Mouse (Mus musculus) adrenal gland, adult 8-10 months (tissue): ENCODE measurements around the gene Gm7879. TPM values are rescaled to one million over a fixed set of nuclear protein-coding genes. Genes with fewer than 3 reads are reported as not detected.

Experiments
- DNase-seq: peaks from one replicate; pipeline ENCODE4 v3.0.0; 2022
- total RNA-seq, 4 experiments: library from RNA; stranded (reverse); gene quantifications; 2 replicates each; pipeline ENCODE4 v1.2.4; 2022

The Gm7879 gene
- total RNA-seq, 4 experiments from 2014 or later, result 14.7 to 17.1 (median 15.1) TPM

DNA sequence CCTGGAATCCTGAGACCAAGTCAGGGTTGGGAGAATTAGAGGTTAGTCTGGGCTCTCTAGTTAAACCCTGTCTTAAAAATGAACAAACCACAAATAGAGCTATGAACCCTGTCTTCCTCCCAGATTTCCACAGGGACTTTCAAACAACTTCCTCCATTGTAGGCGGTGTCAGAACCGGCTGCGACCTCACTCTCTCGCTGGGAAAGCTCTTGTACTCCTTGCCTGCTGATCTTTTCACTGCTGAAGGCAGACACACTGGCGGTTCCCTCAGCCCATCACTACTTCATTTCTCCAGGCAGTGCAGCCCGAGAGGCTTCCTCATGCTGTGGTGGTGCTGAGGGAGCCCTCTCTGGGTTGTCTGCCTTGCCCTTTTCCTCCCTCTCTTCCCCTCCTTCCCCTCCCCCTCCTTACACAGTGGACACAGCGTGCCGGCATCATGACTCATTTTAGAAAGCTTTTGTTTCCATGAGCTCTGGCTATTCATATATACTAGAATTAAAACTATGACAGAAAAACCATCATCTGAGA is 35.9 kb downstream of the Gm7879 start:
- peak; percentile 5 for DNase-seq

GRCm38 (mm10) chr5:43953241-43953640 is 40.3 kb downstream of the Gm7879 start:
- DNase-seq, result no peak

DNA sequence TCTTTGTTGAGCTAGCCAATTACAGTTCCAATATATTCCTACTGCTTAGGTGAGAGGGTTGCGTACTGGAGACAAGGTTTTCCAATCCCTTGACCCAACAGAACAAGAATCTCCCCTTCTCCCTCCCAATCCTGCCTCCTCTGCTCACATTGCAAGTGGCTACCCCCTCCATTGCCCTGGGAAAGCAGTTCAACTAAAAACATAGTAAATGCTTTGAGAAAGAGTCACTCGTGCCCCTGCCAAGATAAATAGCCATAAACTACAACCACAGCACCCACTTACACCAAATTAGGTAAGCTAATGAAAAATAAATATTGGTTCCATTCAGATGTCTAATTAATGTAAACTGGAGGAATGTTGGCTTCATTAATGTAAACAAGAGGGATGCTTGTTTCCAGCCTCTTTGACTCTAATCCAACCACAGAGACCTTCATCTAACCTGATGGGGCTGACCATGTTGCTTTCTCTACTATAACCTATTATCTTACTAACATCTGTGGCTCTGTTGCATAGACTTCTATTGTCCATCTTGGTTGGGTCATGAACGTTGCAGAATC is 47.0 kb downstream of the Gm7879 start:
- DNase-seq, result no peak

GRCm38 (mm10) chr5:43961056-43961455 is 48.1 kb downstream of the Gm7879 start:
- DNase-seq, result no peak

Other genes with a start within 250 kb of the Gm7879 start
- gene Bst1, start 94.3 kb upstream of the Gm7879 start, total RNA-seq, result 1 to 10 TPM; 1.3 to 2.7 (median 1.8) TPM
- gene Fbxl5, start 91.5 kb upstream of the Gm7879 start, total RNA-seq, result 10 to 100 TPM; 66.6 to 95.2 (median 83.9) TPM
- 10 to 100 TPM; 10.0 to 18.3 (median 12.8) TPM for gene Cd38, start 44.6 kb upstream of the Gm7879 start, total RNA-seq
- not detected for gene Fgfbp1, start 68.6 kb downstream of the Gm7879 start, total RNA-seq
- 1 to 10 TPM; 2.1 to 5.4 (median 3.9) TPM for gene Prom1, start 188.9 kb downstream of the Gm7879 start, total RNA-seq